Mouse (Mus musculus): ENCODE data around the gene Erlin1. TPM values are rescaled to one million over a fixed set of nuclear protein-coding genes. Genes with fewer than 3 reads are reported as not detected.

Erlin1 gene
- total RNA-seq (2014; rRNA removed), result 8.9 and 11.1 TPM in 2 replicates
- polyA plus RNA-seq (2015; fragmentation: Nextera tagmentation; extraction: Ambion mirVana), result 11.1 and 16.2 TPM in 2 replicates

- peak; percentile 96 for ATAC-seq
- peak within 1 kb of the TSS; percentile 77 for H3K27ac ChIP-seq (ENCODE audit: low read depth, low read length)
- peak within 1 kb of the TSS; percentile 69 for H3K4me3 ChIP-seq (ENCODE audit: low read depth, low read length)
- H3K9ac ChIP-seq, result peak within 1 kb of the TSS; percentile 65
- H3K27me3 ChIP-seq (ENCODE audit: insufficient read depth, low read length), result no peaks in the 10 kb centered on the region
- peak; percentile 94 for DNase-seq
- H3K9me3 ChIP-seq (ENCODE audit: low read length), result no peaks in the 10 kb centered on the region
- peaks cover 9% of the 10 kb centered on the region; the same call in 1 of the 2 replicates for H3K36me3 ChIP-seq (ENCODE audit: insufficient read depth)
- peak within 1 kb of the TSS; percentile 91 for H3K4me2 ChIP-seq (ENCODE audit: low read depth)
- H3K4me1 ChIP-seq (ENCODE audit: insufficient read depth), result peaks cover 5% of the 10 kb centered on the region; the same call in 1 of the 2 replicates
- WGBS, result under 1% methylated on average over 74 of the region's 75 CpGs
- TF ChIP-seq CTCF (IDR thresholded peaks at IDR 0.05; ENCODE audit: low read depth), result no peak
These were observed at the start of gene Erlin1 for GRCm38 (mm10) chr19:44069121-44069913. Gene Erlin1 (minus strand): TSS chr19:44069785.

- DNase-seq, result no peak
- no peaks in the 10 kb centered on the region for H3K4me1 ChIP-seq (ENCODE audit: insufficient read depth)
- no peak overlapping the region for H3K4me2 ChIP-seq (ENCODE audit: low read depth)
- H3K36me3 ChIP-seq (ENCODE audit: insufficient read depth), result peaks cover 85% of the 10 kb centered on the region
- H3K27me3 ChIP-seq (ENCODE audit: insufficient read depth, low read length), result no peaks in the 10 kb centered on the region
- no peak for TF ChIP-seq CTCF (IDR thresholded peaks at IDR 0.05; ENCODE audit: low read depth)
- H3K27ac ChIP-seq (ENCODE audit: low read depth, low read length), result no peak overlapping the region
- ATAC-seq, result no peak
- H3K4me3 ChIP-seq (ENCODE audit: low read depth, low read length), result no peak overlapping the region
- H3K9me3 ChIP-seq (ENCODE audit: low read length), result no peaks in the 10 kb centered on the region
- no peak overlapping the region for H3K9ac ChIP-seq
These were observed 48.2 kb upstream of the Erlin1 start for GRCm38 (mm10) chr19:44117793-44118192.

GRCm38 (mm10) chr19:44111706-44112105 is 42.1 kb upstream of the Erlin1 start:
- ATAC-seq (no peak), DNase-seq (peak; percentile 34)
- peak; percentile 54 for TF ChIP-seq CTCF (IDR thresholded peaks at IDR 0.05; ENCODE audit: low read depth)
- Histone ChIP-seq H3K9me3 (ENCODE audit: low read length) (no peaks in the 10 kb centered on the region), H3K4me2 (ENCODE audit: low read depth) (no peak overlapping the region), H3K9ac (no peak overlapping the region), H3K4me3 (ENCODE audit: low read depth, low read length) (no peak overlapping the region), H3K27me3 (ENCODE audit: insufficient read depth, low read length) (no peaks in the 10 kb centered on the region), H3K4me1 (ENCODE audit: insufficient read depth) (0 out of 2 replicates have a peak, but pooled peaks cover 5% of the 10 kb centered on the region), H3K27ac (ENCODE audit: low read depth, low read length) (no peak overlapping the region), H3K36me3 (ENCODE audit: insufficient read depth) (peaks cover 57% of the 10 kb centered on the region)
- 56% methylated on average over 7 of the region's 7 CpGs for WGBS

GRCm38 (mm10) chr19:44110356-44110755 is 40.8 kb upstream of the Erlin1 start:
- Histone ChIP-seq H3K27ac (ENCODE audit: low read depth, low read length) (no peak overlapping the region), H3K4me2 (ENCODE audit: low read depth) (no peak overlapping the region), H3K36me3 (ENCODE audit: insufficient read depth) (peaks cover 46% of the 10 kb centered on the region), H3K27me3 (ENCODE audit: insufficient read depth, low read length) (no peaks in the 10 kb centered on the region), H3K4me1 (ENCODE audit: insufficient read depth) (peaks cover 13% of the 10 kb centered on the region), H3K4me3 (ENCODE audit: low read depth, low read length) (no peak overlapping the region), H3K9ac (no peak overlapping the region), H3K9me3 (ENCODE audit: low read length) (no peaks in the 10 kb centered on the region)
- DNase-seq (no peak), ATAC-seq (no peak)
- no peak for TF ChIP-seq CTCF (IDR thresholded peaks at IDR 0.05; ENCODE audit: low read depth)
- 94% methylated on average over 9 of the region's 9 CpGs for WGBS

- no peaks in the 10 kb centered on the region for H3K27me3 ChIP-seq (ENCODE audit: insufficient read depth, low read length)
- H3K4me1 ChIP-seq (ENCODE audit: insufficient read depth), result peaks cover 13% of the 10 kb centered on the region
- H3K36me3 ChIP-seq (ENCODE audit: insufficient read depth), result peaks cover 37% of the 10 kb centered on the region
- DNase-seq, result no peak
- no peak overlapping the region for H3K4me2 ChIP-seq (ENCODE audit: low read depth)
- H3K9ac ChIP-seq, result no peak overlapping the region
- ATAC-seq, result no peak
- no peak for TF ChIP-seq CTCF (IDR thresholded peaks at IDR 0.05; ENCODE audit: low read depth)
- H3K4me3 ChIP-seq (ENCODE audit: low read depth, low read length), result no peak overlapping the region
- H3K27ac ChIP-seq (ENCODE audit: low read depth, low read length), result no peak overlapping the region
- H3K9me3 ChIP-seq (ENCODE audit: low read length), result no peaks in the 10 kb centered on the region
These were observed 39.4 kb upstream of the Erlin1 start for GRCm38 (mm10) chr19:44108996-44109395.

GRCm38 (mm10) chr19:44107661-44108521 is 38.3 kb upstream of the Erlin1 start:
- peak overlapping the region; percentile 84 for H3K4me2 ChIP-seq (ENCODE audit: low read depth)
- DNase-seq (no peak), ATAC-seq (peak; percentile 34)
- H3K36me3 ChIP-seq (ENCODE audit: insufficient read depth), result peaks cover 26% of the 10 kb centered on the region
- H3K4me1 ChIP-seq (ENCODE audit: insufficient read depth), result peaks cover 13% of the 10 kb centered on the region
- WGBS, result 27% methylated on average over 22 of the region's 22 CpGs
- H3K27ac ChIP-seq (ENCODE audit: low read depth, low read length), result no peak overlapping the region
- no peaks in the 10 kb centered on the region for H3K27me3 ChIP-seq (ENCODE audit: insufficient read depth, low read length)
- TF ChIP-seq CTCF (IDR thresholded peaks at IDR 0.05; ENCODE audit: low read depth), result no peak
- peak overlapping the region; percentile 95 for H3K9ac ChIP-seq
- no peaks in the 10 kb centered on the region for H3K9me3 ChIP-seq (ENCODE audit: low read length)
- peak overlapping the region; percentile 96 for H3K4me3 ChIP-seq (ENCODE audit: low read depth, low read length)

All from forebrain, postnatal 0 days (tissue).